Mouse (Mus musculus): ENCODE measurements around the gene Lcn4.

The Lcn4 gene

GRCm38 (mm10) chr2:26634629-26635488 lies 36.2 kb downstream of the Lcn4 start:
- DNase-seq = no peak

- no peak for DNase-seq
Observed at GRCm38 (mm10) chr2:26633953-26634530, 37.0 kb downstream of the Lcn4 start.

- DNase-seq = no peak
Observed at GRCm38 (mm10) chr2:26632541-26633395, 38.3 kb downstream of the Lcn4 start.

- DNase-seq = no peak
Observed at GRCm38 (mm10) chr2:26628792-26629437, 42.2 kb downstream of the Lcn4 start.

- peak; percentile 54 to 57 for DNase-seq
Observed at GRCm38 (mm10) chr2:26627921-26628739, 43.0 kb downstream of the Lcn4 start, which contains the start of gene Fam69b. TSS of gene Fam69b (plus strand) at chr2:26628457.

- DNase-seq = no peak
Observed at GRCm38 (mm10) chr2:26626081-26626480, 45.0 kb downstream of the Lcn4 start.

- no peak for DNase-seq
Observed at GRCm38 (mm10) chr2:26625419-26625818, 45.7 kb downstream of the Lcn4 start.

- no peak for DNase-seq
Observed at GRCm38 (mm10) chr2:26622984-26623383, 48.1 kb downstream of the Lcn4 start.

- no peak for DNase-seq
Observed at GRCm38 (mm10) chr2:26621246-26621645, 49.8 kb downstream of the Lcn4 start.

GRCm38 (mm10) chr2:26617928-26618327 lies 53.2 kb downstream of the Lcn4 start:
- DNase-seq = no peak

All from kidney, adult 8-10 months (tissue).